Mouse (Mus musculus): ENCODE results near the gene Tut4. TPM values are rescaled to one million over a fixed set of nuclear protein-coding genes. Genes with fewer than 3 reads are reported as not detected.

Tut4 gene
- polyA plus RNA-seq, 1 experiment: 75.9 TPM

DNA sequence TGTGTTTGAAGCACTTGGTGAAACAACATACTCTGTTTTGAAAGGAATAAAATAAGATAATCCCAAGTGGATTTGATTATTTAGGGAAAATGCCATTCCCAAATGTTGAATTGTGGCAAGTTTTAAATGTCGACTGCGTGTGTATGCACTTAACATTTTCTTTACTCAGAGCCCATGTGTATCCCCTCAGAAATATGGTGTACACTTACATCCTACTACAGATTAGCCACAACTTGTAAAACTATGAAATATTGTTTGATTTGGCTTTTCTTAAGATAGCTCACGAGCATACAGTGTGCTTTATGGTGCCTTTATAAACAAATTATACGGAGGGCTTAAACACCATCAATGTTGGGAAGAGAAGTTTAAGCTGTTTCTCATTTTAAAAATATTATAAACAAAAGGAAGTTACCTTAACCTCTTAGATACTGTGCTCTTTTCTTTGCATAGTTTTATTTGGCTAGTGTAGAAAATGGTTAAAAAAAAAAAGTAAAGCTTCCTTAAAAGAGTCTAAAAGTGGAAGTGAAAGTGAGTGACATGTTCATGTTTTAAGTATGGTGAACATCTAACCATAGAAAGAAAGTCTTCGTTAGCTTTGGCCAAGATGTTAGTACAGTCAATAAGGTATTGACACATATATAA, 2.2 kb downstream of the Tut4 start:
- Histone ChIP-seq H3K4me3 (ENCODE audit: low read depth, low read length) (no peak overlapping the region), H3K9me3 (replicated peaks; ENCODE audit: control insufficient read depth, insufficient read depth, low read length, poor library complexity, severe bottlenecking) (no peaks in the 10 kb centered on the region), H3K4me1 (ENCODE audit: control insufficient read depth, insufficient read depth, low read length) (no peaks in the 10 kb centered on the region), H3K9ac (ENCODE audit: low read depth, poor library complexity, severe bottlenecking) (no peak overlapping the region), H3K36me3 (ENCODE audit: control insufficient read depth, insufficient read depth, low read length, poor library complexity, severe bottlenecking) (no peaks in the 10 kb centered on the region; the same call in 1 of the 2 replicates), H3K27me3 (ENCODE audit: control insufficient read depth, insufficient read depth, low read length, poor library complexity, severe bottlenecking) (no peaks in the 10 kb centered on the region), H3K27ac (ENCODE audit: insufficient read depth, low read length) (no peak overlapping the region)
- TF ChIP-seq POLR2A (IDR thresholded peaks at IDR 0.05; ENCODE audit: insufficient read depth, low read length): no peak
- no peak for TF ChIP-seq CTCF (IDR thresholded peaks at IDR 0.05; ENCODE audit: low read depth, low read length)
- TF ChIP-seq EP300 (IDR thresholded peaks at IDR 0.05; ENCODE audit: insufficient read depth, low read depth, low read length): no peak

DNA sequence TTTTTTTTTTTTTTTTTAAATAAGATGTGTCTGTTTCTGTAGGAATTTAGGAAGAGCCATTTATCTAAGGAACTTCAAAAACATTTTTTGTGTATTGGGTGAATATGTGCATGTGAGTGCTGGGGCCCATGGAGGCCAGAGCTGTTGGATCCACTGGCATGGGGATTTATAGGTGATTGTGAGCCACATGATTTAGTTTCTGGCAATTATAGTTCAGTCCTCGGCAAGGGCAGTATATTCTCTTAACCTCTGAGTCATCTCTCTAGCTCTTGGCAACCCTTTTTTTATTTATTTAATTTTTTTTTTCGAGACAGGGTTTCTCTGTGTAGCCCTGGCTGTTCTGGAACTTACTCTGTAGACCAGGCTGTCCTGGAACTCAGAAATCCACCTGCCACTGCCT, 14.4 kb downstream of the Tut4 start:
- TF ChIP-seq POLR2A (IDR thresholded peaks at IDR 0.05; ENCODE audit: insufficient read depth, low read length) (no peak), CTCF (IDR thresholded peaks at IDR 0.05; ENCODE audit: low read depth, low read length) (no peak), EP300 (IDR thresholded peaks at IDR 0.05; ENCODE audit: insufficient read depth, low read depth, low read length) (no peak)
- Histone ChIP-seq H3K27ac (ENCODE audit: insufficient read depth, low read length) (no peak overlapping the region), H3K36me3 (ENCODE audit: control insufficient read depth, insufficient read depth, low read length, poor library complexity, severe bottlenecking) (no peaks in the 10 kb centered on the region; the same call in 1 of the 2 replicates), H3K9ac (ENCODE audit: low read depth, poor library complexity, severe bottlenecking) (no peak overlapping the region), H3K4me1 (ENCODE audit: control insufficient read depth, insufficient read depth, low read length) (no peaks in the 10 kb centered on the region), H3K9me3 (replicated peaks; ENCODE audit: control insufficient read depth, insufficient read depth, low read length, poor library complexity, severe bottlenecking) (no peaks in the 10 kb centered on the region), H3K4me3 (ENCODE audit: low read depth, low read length) (no peak overlapping the region), H3K27me3 (ENCODE audit: control insufficient read depth, insufficient read depth, low read length, poor library complexity, severe bottlenecking) (no peaks in the 10 kb centered on the region)

DNA sequence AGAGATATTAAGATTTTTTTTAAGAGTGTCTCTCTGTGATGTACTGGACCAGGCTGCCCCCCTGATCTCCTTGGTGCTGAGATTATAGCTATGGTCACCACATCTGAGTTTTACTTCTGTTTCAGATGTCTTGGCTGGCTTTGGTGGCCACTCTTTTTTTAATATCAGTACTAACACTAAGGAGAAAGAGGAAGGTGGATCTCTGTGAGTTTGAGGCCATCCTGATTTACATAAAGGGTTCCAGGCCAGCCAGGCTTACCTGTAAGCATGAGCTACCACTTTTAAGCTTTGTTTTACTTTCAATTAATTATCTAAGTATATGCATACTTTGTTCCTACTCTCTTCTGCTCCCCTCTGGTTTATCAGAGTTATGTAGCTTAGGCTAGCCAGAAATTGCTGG, 23.6 kb downstream of the Tut4 start:
- no peaks in the 10 kb centered on the region for H3K4me1 ChIP-seq (ENCODE audit: control insufficient read depth, insufficient read depth, low read length)
- H3K27me3 ChIP-seq (ENCODE audit: control insufficient read depth, insufficient read depth, low read length, poor library complexity, severe bottlenecking): no peaks in the 10 kb centered on the region
- no peak overlapping the region for H3K9ac ChIP-seq (ENCODE audit: low read depth, poor library complexity, severe bottlenecking)
- H3K4me3 ChIP-seq (ENCODE audit: low read depth, low read length): no peak overlapping the region
- no peak overlapping the region for H3K27ac ChIP-seq (ENCODE audit: insufficient read depth, low read length)
- peaks cover 3% of the 10 kb centered on the region; the same call in 1 of the 2 replicates for H3K9me3 ChIP-seq (replicated peaks; ENCODE audit: control insufficient read depth, insufficient read depth, low read length, poor library complexity, severe bottlenecking)
- peaks cover 14% of the 10 kb centered on the region for H3K36me3 ChIP-seq (ENCODE audit: control insufficient read depth, insufficient read depth, low read length, poor library complexity, severe bottlenecking)
- TF ChIP-seq POLR2A (IDR thresholded peaks at IDR 0.05; ENCODE audit: insufficient read depth, low read length) (no peak), EP300 (IDR thresholded peaks at IDR 0.05; ENCODE audit: insufficient read depth, low read depth, low read length) (no peak), CTCF (IDR thresholded peaks at IDR 0.05; ENCODE audit: low read depth, low read length) (no peak)

DNA sequence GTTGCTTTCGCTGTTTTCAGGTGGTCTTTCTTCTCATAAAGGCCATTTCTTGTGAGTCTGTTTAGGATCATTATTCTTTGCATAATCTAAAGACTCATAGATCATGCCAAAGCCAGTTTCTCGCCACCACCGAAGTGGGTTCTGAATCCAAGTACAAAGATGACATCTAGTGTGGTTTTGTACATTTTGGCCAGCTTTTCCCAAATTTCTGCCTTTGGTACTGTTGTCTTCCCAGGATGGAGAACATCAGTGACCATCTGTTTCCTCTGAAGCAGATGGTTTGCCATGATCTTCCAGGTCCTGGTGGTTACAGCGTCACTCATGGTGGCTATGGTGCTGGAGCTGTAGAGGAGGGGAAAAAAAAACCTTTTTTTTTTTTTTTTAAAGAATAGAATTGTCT, 25.0 kb downstream of the Tut4 start:
- H3K4me3 ChIP-seq (ENCODE audit: low read depth, low read length): no peak overlapping the region
- H3K27me3 ChIP-seq (ENCODE audit: control insufficient read depth, insufficient read depth, low read length, poor library complexity, severe bottlenecking): no peaks in the 10 kb centered on the region
- H3K36me3 ChIP-seq (ENCODE audit: control insufficient read depth, insufficient read depth, low read length, poor library complexity, severe bottlenecking): peaks cover 14% of the 10 kb centered on the region
- no peak overlapping the region for H3K9ac ChIP-seq (ENCODE audit: low read depth, poor library complexity, severe bottlenecking)
- no peak for TF ChIP-seq CTCF (IDR thresholded peaks at IDR 0.05; ENCODE audit: low read depth, low read length)
- H3K4me1 ChIP-seq (ENCODE audit: control insufficient read depth, insufficient read depth, low read length): no peaks in the 10 kb centered on the region
- peaks cover 3% of the 10 kb centered on the region; the same call in 1 of the 2 replicates for H3K9me3 ChIP-seq (replicated peaks; ENCODE audit: control insufficient read depth, insufficient read depth, low read length, poor library complexity, severe bottlenecking)
- no peak overlapping the region for H3K27ac ChIP-seq (ENCODE audit: insufficient read depth, low read length)

DNA sequence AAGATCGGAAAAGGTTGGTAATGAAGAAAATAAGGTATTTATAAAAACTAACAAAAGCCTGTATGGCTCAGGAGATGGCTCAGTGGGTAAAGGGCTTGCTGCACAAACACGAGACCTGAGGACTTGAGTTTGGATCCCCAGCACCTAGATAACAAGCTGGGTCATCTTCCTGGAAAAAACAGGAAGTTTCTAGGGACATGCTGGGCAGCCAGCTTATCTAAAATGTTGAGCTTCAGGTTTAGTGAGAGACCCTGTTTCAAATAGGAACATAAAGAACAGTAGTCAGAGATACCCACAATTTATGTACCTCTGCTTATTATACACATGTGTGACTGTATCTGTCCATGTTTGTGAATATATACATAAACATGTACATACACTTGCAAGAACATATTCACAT, 43.8 kb downstream of the Tut4 start:
- TF ChIP-seq EP300 (IDR thresholded peaks at IDR 0.05; ENCODE audit: insufficient read depth, low read depth, low read length): no peak
- no peak for TF ChIP-seq CTCF (IDR thresholded peaks at IDR 0.05; ENCODE audit: low read depth, low read length)
- TF ChIP-seq POLR2A (IDR thresholded peaks at IDR 0.05; ENCODE audit: insufficient read depth, low read length): no peak
- Histone ChIP-seq H3K4me1 (ENCODE audit: control insufficient read depth, insufficient read depth, low read length) (no peaks in the 10 kb centered on the region), H3K9me3 (replicated peaks; ENCODE audit: control insufficient read depth, insufficient read depth, low read length, poor library complexity, severe bottlenecking) (no peaks in the 10 kb centered on the region), H3K27ac (ENCODE audit: insufficient read depth, low read length) (no peak overlapping the region), H3K27me3 (ENCODE audit: control insufficient read depth, insufficient read depth, low read length, poor library complexity, severe bottlenecking) (no peaks in the 10 kb centered on the region), H3K4me3 (ENCODE audit: low read depth, low read length) (no peak overlapping the region), H3K36me3 (ENCODE audit: control insufficient read depth, insufficient read depth, low read length, poor library complexity, severe bottlenecking) (peaks cover 12% of the 10 kb centered on the region), H3K9ac (ENCODE audit: low read depth, poor library complexity, severe bottlenecking) (no peak overlapping the region)

DNA sequence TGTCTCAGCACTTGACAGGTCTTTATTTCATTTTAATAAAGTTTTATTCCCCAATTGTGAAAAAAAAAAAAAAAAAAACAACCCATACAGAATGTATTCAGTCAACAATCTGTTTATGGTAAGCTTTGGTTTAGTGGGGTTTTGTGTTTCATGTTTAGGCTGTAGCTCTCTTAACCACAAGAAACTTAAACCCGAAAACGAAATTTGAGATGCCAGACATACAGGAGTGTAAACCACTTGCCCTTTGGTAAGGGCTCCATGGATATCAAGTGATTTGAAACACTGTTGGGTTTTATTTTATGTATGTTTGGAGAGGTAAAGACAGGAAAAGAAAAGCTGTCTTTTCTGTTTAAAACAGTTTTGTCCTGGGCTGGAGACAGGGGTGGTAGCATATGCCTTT, 80.5 kb downstream of the Tut4 start:
- no peaks in the 10 kb centered on the region for H3K4me1 ChIP-seq (ENCODE audit: control insufficient read depth, insufficient read depth, low read length)
- H3K9ac ChIP-seq (ENCODE audit: low read depth, poor library complexity, severe bottlenecking): no peak overlapping the region
- no peak overlapping the region for H3K4me3 ChIP-seq (ENCODE audit: low read depth, low read length)
- peaks cover 7% of the 10 kb centered on the region for H3K36me3 ChIP-seq (ENCODE audit: control insufficient read depth, insufficient read depth, low read length, poor library complexity, severe bottlenecking)
- H3K27ac ChIP-seq (ENCODE audit: insufficient read depth, low read length): no peak overlapping the region
- no peak for TF ChIP-seq EP300 (IDR thresholded peaks at IDR 0.05; ENCODE audit: insufficient read depth, low read depth, low read length)
- no peak for TF ChIP-seq CTCF (IDR thresholded peaks at IDR 0.05; ENCODE audit: low read depth, low read length)
- no peak for TF ChIP-seq POLR2A (IDR thresholded peaks at IDR 0.05; ENCODE audit: insufficient read depth, low read length)
- H3K9me3 ChIP-seq (replicated peaks; ENCODE audit: control insufficient read depth, insufficient read depth, low read length, poor library complexity, severe bottlenecking): no peaks in the 10 kb centered on the region
- H3K27me3 ChIP-seq (ENCODE audit: control insufficient read depth, insufficient read depth, low read length, poor library complexity, severe bottlenecking): no peaks in the 10 kb centered on the region

Measured in ES-Bruce4 (cell line).